Mouse (Mus musculus) neural tube, embryonic 14.5 days (tissue): Measurements from ENCODE around the gene Hoxc12. TPM values are rescaled to one million over a fixed set of nuclear protein-coding genes. Genes with fewer than 3 reads are reported as not detected.
A peak's percentile ranks its signal among the peaks of the same experiment; 100 is the strongest.

Experiments used
- ATAC-seq: fragments of 200-750 bp; cut with Nextera tagmentation; 2 replicates; pipeline ENCODE4 v1.8.0; 2017; ENCODE audit warnings: low read depth, mild to moderate bottlenecking, moderate TSS enrichment, moderate library complexity
- H3K27ac ChIP-seq: fragments of 300-500 bp; sonication (generic); 2 replicates; pipeline ENCODE4 v1.5.1; 2014; ENCODE audit warnings: low read depth, mild to moderate bottlenecking, control low read depth, low read length, moderate library complexity, mixed read lengths
- H3K27me3 ChIP-seq: fragments of 300-500 bp; sonication (generic); 2 replicates; pipeline ENCODE4 v1.6.1; 2014; ENCODE audit warnings: low read length; ENCODE audit not compliant: control insufficient read depth, insufficient read depth
- H3K36me3 ChIP-seq: fragments of 300-500 bp; sonication (generic); 2 replicates; pipeline ENCODE4 v1.6.1; 2014; ENCODE audit warnings: low read length, mixed read lengths; ENCODE audit not compliant: control insufficient read depth, insufficient read depth
- H3K4me1 ChIP-seq: fragments of 300-500 bp; sonication (generic); 2 replicates; pipeline ENCODE4 v1.6.1; 2014; ENCODE audit warnings: low read length; ENCODE audit not compliant: control insufficient read depth, insufficient read depth
- H3K4me2 ChIP-seq: fragments of 300-500 bp; sonication (generic); 2 replicates; pipeline ENCODE4 v1.6.1; 2014; ENCODE audit warnings: mild to moderate bottlenecking, low read depth, low read length, control low read depth
- H3K4me3 ChIP-seq: fragments of 300-500 bp; sonication (generic); 2 replicates; pipeline ENCODE4 v1.5.1; 2014; ENCODE audit warnings: low read depth, low read length, control low read depth, mixed read lengths
- H3K9ac ChIP-seq: fragments of 300-500 bp; sonication (generic); replicated peaks from 2 replicates; pipeline ENCODE4 v1.6.1; 2014; ENCODE audit warnings: low read depth, mild to moderate bottlenecking, control low read depth, low read length, mixed read lengths
- H3K9me3 ChIP-seq: fragments of 300-500 bp; sonication (generic); 2 replicates; pipeline ENCODE4 v1.6.1; 2016; ENCODE audit warnings: low read length; ENCODE audit not compliant: control insufficient read depth
- WGBS: fragments of 180-500 bp; shearing (Covaris S2); extraction: QIAGEN DNeasy Blood & Tissue Kit; methylation state at CpG from one replicate; pipeline ENCODE4 v1.1.7; 2014; 5-methylcytosine and 5-hydroxymethylcytosine counted together
- polyA plus RNA-seq: library from polyadenylated mRNA; unstranded; fragments of >200 nt; fragmentation: Nextera tagmentation; extraction: Ambion mirVana; gene quantifications from 2 replicates; pipeline ENCODE4 v1.2.1, GENCODE M21; 2014

The Hoxc12 gene
- polyA plus RNA-seq, 1 experiment from 2014 or later, result not detected

GRCm38 (mm10) chr15:102955833-102956640, 19.5 kb downstream of the Hoxc12 start:
- H3K4me2 ChIP-seq, result peak overlapping the region; percentile 46
- no peaks in the 10 kb centered on the region for H3K36me3 ChIP-seq
- H3K27me3 ChIP-seq, result peaks cover 37% of the 10 kb centered on the region
- H3K4me1 ChIP-seq, result no peaks in the 10 kb centered on the region
- no peaks in the 10 kb centered on the region for H3K9me3 ChIP-seq
- WGBS, result 2% methylated on average over 40 of the region's 40 CpGs
- H3K9ac ChIP-seq, result peak overlapping the region; percentile 69
- ATAC-seq, result no peak
- H3K4me3 ChIP-seq, result peak overlapping the region; percentile 35
- peak overlapping the region; percentile 76 for H3K27ac ChIP-seq

- no peaks in the 10 kb centered on the region for H3K9me3 ChIP-seq
- H3K27ac ChIP-seq, result peak overlapping the region; percentile 76
- ATAC-seq, result no peak
- H3K4me1 ChIP-seq, result no peaks in the 10 kb centered on the region
- peak overlapping the region; percentile 69; the same call in 1 of the 2 replicates for H3K9ac ChIP-seq
- no peaks in the 10 kb centered on the region for H3K36me3 ChIP-seq
- H3K4me3 ChIP-seq, result peak overlapping the region; percentile 35
- 5% methylated on average over 12 of the region's 12 CpGs for WGBS
- H3K4me2 ChIP-seq, result peak overlapping the region; percentile 46
- H3K27me3 ChIP-seq, result peaks cover 37% of the 10 kb centered on the region
Observed at GRCm38 (mm10) chr15:102956906-102957305, 20.3 kb downstream of the Hoxc12 start.

GRCm38 (mm10) chr15:102959663-102960191, 23.2 kb downstream of the Hoxc12 start:
- Histone ChIP-seq H3K27ac (peak overlapping the region; percentile 44; the same call in 1 of the 2 replicates), H3K4me2 (peak overlapping the region; percentile 43), H3K9ac (peak overlapping the region; percentile 34; the same call in 1 of the 2 replicates), H3K9me3 (no peaks in the 10 kb centered on the region), H3K4me3 (no peak overlapping the region; the same call in 1 of the 2 replicates), H3K36me3 (no peaks in the 10 kb centered on the region), H3K27me3 (peaks cover 26% of the 10 kb centered on the region), H3K4me1 (no peaks in the 10 kb centered on the region)
- ATAC-seq, result peak; percentile 35; the same call in 1 of the 2 replicates
- WGBS, result 1% methylated on average over 13 of the region's 13 CpGs

GRCm38 (mm10) chr15:102961728-102962127, 25.2 kb downstream of the Hoxc12 start:
- H3K9ac ChIP-seq, result no peak overlapping the region; the same call in 1 of the 2 replicates
- H3K4me1 ChIP-seq, result no peaks in the 10 kb centered on the region
- no peaks in the 10 kb centered on the region for H3K36me3 ChIP-seq
- WGBS, result 3% methylated on average over 6 of the region's 6 CpGs
- no peak for ATAC-seq
- peak overlapping the region; percentile 35 for H3K4me2 ChIP-seq
- peak overlapping the region; percentile 57 for H3K27ac ChIP-seq
- H3K27me3 ChIP-seq, result peaks cover 35% of the 10 kb centered on the region
- H3K9me3 ChIP-seq, result no peaks in the 10 kb centered on the region
- no peak overlapping the region for H3K4me3 ChIP-seq

GRCm38 (mm10) chr15:102962492-102962891, 25.9 kb downstream of the Hoxc12 start:
- no peaks in the 10 kb centered on the region for H3K9me3 ChIP-seq
- no peaks in the 10 kb centered on the region for H3K4me1 ChIP-seq
- H3K27me3 ChIP-seq, result peaks cover 30% of the 10 kb centered on the region
- 3% methylated on average over 13 of the region's 13 CpGs for WGBS
- peak overlapping the region; percentile 87 for H3K4me3 ChIP-seq
- H3K9ac ChIP-seq, result peak overlapping the region; percentile 12; the same call in 1 of the 2 replicates
- peak overlapping the region; percentile 94 for H3K4me2 ChIP-seq
- no peaks in the 10 kb centered on the region for H3K36me3 ChIP-seq
- 0 out of 2 replicates have a peak overlapping the region, but pooled peaks have one; percentile 4 for H3K27ac ChIP-seq
- ATAC-seq, result no peak

- peak overlapping the region; percentile 87 for H3K4me3 ChIP-seq
- H3K4me2 ChIP-seq, result peak overlapping the region; percentile 94
- no peaks in the 10 kb centered on the region for H3K36me3 ChIP-seq
- peaks cover 27% of the 10 kb centered on the region for H3K27me3 ChIP-seq
- no peaks in the 10 kb centered on the region for H3K4me1 ChIP-seq
- no peaks in the 10 kb centered on the region for H3K9me3 ChIP-seq
- peak overlapping the region; percentile 56; the same call in 1 of the 2 replicates for H3K27ac ChIP-seq
- no peak for ATAC-seq
- H3K9ac ChIP-seq, result peak overlapping the region; percentile 37
- WGBS, result 7% methylated on average over 8 of the region's 8 CpGs
Observed at GRCm38 (mm10) chr15:102963259-102963658, 26.7 kb downstream of the Hoxc12 start.

- Histone ChIP-seq H3K27ac (peak overlapping the region; percentile 56; the same call in 1 of the 2 replicates), H3K4me3 (peak overlapping the region; percentile 87), H3K4me2 (peak overlapping the region; percentile 94), H3K27me3 (peaks cover 26% of the 10 kb centered on the region), H3K4me1 (no peaks in the 10 kb centered on the region), H3K36me3 (no peaks in the 10 kb centered on the region), H3K9me3 (no peaks in the 10 kb centered on the region), H3K9ac (peak overlapping the region; percentile 37)
- 3% methylated on average over 28 of the region's 28 CpGs for WGBS
- ATAC-seq, result no peak
Observed at GRCm38 (mm10) chr15:102963671-102964640, 27.4 kb downstream of the Hoxc12 start.

- no peak for ATAC-seq
- Histone ChIP-seq H3K9ac (peak overlapping the region; percentile 37), H3K36me3 (no peaks in the 10 kb centered on the region), H3K4me3 (peak overlapping the region; percentile 87), H3K4me1 (0 out of 2 replicates have a peak, but pooled peaks cover 3% of the 10 kb centered on the region), H3K27ac (peak overlapping the region; percentile 56), H3K4me2 (peak overlapping the region; percentile 94), H3K27me3 (peaks cover 25% of the 10 kb centered on the region), H3K9me3 (no peaks in the 10 kb centered on the region)
- WGBS, result 9% methylated on average over 26 of the region's 26 CpGs
Observed at GRCm38 (mm10) chr15:102965003-102965891, 28.7 kb downstream of the Hoxc12 start.
